Mouse (Mus musculus) kidney, adult 9 months (tissue): Measurements from ENCODE around the gene Fyb.
A peak's percentile ranks its signal among the peaks of the same experiment; 100 is the strongest.

ENCODE experiments used
- DNase-seq: peaks from one replicate; pipeline ENCODE4 v3.0.0; 2022

Gene Fyb

GRCm38 (mm10) chr15:6601330-6601729 lies 78.7 kb downstream of the Fyb start:
- DNase-seq = no peak

- no peak for DNase-seq
Measured at GRCm38 (mm10) chr15:6602003-6602402, 79.3 kb downstream of the Fyb start.

GRCm38 (mm10) chr15:6610703-6611102 lies 88.0 kb downstream of the Fyb start:
- no peak for DNase-seq

DNA sequence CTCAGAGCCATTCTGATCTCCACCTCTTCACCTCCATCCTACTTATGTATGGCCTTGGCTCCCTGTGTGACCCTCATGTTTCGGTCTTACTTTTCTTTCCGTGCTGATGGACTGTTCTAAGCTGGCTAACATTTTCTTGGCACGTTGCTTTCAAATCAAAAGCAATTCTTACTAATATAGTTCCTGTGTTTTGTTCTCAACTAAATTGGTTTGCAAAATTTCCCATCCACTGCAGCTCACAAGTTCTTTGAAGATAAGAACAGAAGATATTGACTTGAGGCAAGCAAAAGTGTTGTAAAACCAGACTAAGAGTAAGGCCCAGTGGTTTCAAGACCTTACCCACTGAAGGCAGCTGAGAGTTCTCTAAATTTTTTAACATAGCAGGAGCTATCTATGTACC lies 90.2 kb downstream of the Fyb start:
- no peak for DNase-seq

- no peak for DNase-seq
Measured at GRCm38 (mm10) chr15:6616382-6617149, 93.9 kb downstream of the Fyb start.

DNA sequence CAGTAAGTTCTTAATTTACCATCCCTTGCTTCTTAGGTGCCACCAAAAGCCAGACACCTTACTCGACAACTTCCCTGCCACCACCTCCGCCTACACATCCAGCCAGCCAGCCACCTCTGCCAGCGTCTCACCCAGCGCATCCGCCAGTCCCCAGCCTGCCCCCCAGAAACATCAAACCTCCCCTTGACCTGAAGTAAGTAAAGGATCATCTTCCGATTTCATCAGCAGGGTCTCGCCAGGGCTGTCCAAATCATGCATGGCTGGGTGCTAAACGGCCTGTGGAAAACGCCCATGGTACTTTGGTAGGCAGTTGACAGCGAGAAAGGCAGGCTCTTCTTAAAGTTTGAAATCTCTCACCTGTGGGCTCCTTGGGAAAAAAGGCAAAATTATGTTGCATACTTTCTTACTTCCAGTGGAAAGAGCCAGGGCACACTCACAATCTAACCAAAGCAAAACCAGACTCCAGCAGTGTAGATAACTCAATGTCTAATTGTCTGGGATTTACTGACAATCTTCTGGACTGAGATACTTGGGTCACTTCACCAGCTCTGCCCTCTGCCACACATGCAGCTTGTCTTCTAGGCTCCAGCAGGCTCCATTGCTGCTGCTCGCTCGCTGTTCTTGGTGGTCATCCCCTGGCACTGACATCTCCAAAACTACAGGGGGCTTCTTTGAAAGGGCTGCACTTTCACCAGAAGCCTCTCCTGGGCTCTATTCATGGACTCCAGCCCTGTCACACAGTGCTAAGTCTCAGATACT lies 97.1 kb downstream of the Fyb start:
- DNase-seq = no peak

DNA sequence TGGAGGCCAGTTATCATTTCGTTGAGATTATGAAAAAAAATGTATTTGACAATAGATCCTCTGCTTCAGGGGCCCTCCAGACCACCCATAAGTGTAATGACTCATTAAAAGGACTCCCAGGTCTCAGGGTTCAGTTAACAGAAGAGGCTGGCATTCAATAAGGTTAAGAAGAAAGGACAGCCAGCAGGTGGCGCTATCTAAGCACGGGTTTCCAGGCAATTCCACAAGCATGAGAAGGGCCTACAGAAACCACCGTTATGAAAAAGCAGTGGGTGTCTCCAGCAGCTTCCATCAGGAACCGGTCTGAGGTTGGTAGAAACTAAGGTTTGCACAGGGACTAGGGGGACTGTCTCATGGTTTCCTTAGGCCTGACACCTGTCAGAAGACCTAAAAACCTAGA lies 99.9 kb downstream of the Fyb start:
- DNase-seq = peak; percentile 82

DNA sequence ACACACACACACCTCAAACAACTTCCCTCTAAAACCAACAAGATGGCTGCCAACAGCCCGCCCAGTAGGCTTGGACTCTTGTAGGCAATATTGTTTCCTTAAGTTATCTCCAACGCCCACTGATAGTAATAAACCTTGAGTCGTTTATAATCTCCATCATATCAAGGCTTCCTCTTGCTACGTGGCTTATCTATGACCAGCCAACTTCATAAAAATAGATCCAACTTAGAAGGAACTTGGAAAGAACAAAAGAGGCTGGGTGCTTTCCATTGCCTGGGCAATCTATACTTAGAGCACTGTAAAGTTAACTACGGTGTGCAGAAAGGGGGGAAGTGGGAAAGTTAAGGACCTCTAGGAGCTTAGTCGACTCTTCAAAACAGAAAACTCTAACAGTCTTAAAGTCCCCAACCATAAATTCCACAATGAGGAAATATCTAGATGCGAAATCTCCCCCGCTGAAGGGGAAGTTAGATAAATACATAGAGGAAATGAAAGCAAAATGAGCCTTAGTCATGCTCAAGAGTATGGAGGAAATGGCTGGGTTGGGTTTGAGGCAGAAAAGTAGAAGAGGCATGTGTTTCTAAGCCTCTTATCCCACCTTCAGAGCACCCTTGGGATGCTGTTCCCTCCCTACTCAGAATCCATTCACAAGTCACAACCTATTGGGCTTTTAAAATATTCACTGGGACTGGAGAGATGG lies 101.0 kb downstream of the Fyb start:
- no peak for DNase-seq

- DNase-seq = no peak
Measured at GRCm38 (mm10) chr15:6624365-6625182, 101.9 kb downstream of the Fyb start.

DNA sequence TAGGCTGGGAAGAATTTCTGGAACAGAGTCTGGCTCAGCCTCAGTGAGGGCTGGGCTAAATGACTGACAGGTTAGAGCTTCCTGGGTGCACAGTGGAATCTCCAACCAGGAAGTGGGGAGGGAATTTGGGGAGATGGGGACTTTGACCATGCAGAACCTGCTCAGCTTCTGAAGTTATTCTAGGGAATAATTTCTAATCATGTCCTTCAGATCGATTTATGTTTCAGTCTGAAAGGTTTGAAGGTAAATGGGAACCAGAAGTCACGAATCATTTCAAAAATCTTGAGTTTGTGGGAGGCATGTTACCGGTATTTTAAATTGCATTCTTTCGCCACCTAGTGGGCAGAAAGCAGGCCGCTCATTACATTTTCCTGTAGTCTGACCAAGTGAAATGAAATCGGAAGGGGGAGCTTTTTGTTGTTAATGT lies 103.0 kb downstream of the Fyb start:
- peak; percentile 72 for DNase-seq

DNA sequence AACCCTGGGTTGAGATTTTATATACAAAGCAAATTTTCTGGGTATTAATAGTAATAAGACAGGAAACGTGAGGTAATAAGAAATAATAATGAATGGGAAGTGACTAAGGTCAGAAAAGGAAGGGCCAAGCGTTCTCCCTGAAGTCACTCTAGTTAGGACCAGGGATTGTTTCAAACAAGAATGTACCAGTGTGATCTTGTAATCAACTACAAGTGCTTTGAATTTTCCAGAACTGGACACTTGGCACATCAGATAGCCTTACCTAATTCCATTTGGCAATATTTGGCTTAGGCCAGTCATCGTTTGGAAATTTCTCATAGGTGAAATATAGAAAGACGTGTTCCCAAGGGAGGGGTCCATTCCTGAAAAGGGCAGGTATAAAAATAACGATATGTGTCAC lies 103.5 kb downstream of the Fyb start:
- no peak for DNase-seq

- DNase-seq = no peak
Measured at GRCm38 (mm10) chr15:6628431-6629077, 105.9 kb downstream of the Fyb start.

DNA sequence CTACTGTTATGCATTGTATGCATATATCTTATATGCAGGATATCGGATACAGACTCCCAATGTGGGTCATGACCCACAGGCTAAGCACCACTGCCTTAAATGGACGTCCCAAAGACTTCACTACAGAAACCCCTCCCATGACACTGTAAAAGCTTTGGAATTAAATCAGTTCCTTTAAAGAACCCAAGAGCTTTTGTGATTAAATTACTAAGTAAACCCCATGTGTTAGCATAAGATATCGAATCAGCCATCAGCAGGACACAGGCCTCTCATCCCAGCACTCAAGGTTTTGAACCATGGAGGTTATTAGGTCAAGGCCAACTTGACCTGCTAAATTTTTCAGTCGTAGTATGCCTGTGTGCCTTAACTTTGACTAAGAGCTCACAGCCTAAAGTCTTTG lies 106.5 kb downstream of the Fyb start:
- no peak for DNase-seq

DNA sequence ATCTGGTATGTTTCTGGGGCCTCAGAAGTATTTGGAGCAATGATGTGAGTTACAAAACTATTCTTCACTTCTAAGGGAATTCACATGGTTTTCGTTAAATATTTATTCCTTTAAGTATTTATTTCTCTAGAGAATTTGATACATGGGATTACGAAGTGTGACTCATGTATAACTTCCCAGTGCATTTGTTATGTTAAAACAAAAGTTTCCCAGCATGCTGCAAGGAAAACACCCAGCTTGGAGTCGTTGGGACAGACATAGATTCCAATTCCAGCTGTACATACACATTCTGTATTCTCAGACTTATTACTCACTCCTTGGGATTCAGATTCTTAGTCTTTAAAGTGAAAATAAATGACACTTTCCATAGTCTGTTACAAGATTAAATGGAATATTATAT lies 112.8 kb downstream of the Fyb start:
- DNase-seq = no peak

DNA sequence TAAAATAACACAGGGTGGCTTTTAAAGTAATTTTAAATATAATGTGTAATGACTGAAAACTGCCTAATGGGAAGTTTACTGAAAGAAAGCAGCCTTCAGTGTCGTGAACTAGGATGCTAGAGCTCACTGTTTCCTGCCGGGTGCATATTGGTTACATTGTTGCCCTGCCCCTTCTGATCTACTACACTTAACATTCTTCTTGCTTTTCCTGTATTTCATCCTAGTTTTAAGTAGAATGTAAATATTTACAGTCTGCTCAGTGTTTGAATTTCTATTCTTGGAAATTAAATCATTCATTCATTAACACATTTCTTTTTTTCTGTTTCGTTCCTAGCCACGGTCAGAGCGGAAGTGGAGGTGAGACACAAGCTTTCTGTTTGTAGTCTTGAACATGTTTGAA lies 119.6 kb downstream of the Fyb start:
- no peak for DNase-seq

- DNase-seq = no peak
Measured at GRCm38 (mm10) chr15:6645498-6645897, 122.8 kb downstream of the Fyb start.

DNA sequence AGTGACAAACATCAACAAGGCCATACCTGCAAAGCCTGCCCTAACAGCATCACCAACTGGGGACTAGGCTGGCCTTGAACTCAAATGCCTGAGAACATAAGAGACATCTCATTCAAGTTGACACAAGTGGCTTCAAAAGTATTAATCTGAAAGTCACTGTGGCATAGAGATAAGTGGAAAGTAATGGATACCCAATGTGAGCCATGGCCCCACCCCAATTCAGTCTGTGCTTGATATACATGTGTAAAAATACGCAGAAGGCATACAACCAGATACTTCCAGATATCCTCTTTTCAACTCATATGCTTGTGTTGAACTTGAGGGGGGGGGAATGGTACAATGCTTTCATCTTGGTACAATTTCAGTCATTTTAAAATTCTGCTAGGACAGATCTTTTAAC lies 124.4 kb downstream of the Fyb start:
- DNase-seq = no peak

- no peak for DNase-seq
Measured at GRCm38 (mm10) chr15:6648757-6649403, 126.2 kb downstream of the Fyb start.

DNA sequence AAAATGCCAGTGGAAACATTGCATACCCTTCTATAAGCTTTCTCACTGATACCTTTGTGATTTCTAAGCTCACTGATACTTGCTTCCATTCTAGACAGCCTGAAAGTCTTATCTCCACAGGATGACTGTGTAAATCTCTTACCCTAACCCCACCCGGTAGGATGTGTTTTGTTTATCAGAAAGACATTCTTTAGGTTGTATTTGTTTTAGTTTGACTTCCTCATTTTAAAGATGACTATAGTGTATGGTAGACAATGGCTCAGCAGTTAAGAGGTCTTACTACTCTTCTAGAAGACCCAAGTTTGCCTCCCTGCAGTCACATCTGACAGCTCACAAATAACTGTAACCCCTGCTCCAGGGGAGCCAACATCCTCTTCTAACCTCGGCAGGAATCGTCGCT lies 130.4 kb downstream of the Fyb start:
- no peak for DNase-seq

GRCm38 (mm10) chr15:6658081-6658480 lies 135.4 kb downstream of the Fyb start:
- no peak for DNase-seq

DNA sequence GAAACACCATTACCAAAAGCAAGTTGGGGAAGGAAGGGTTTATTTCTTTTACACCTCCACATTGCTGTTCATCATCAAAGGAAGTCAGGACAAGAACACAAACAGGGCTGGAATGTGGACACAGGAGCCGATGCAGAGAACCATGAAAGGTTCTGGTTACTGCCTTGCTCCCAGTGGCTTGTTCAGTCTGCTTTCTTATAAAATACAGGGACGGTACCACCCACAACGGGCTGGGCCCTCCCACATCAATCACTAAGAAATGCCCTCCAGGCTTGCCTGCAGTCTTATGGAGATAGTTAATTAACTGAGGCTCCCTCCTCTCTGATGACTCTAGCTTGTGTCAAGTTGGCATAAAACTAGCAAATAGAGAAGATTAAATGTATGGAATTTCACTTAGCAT lies 139.3 kb downstream of the Fyb start:
- no peak for DNase-seq

- no peak for DNase-seq
Measured at GRCm38 (mm10) chr15:6663991-6664390, 141.3 kb downstream of the Fyb start.
